ENCODE assay signal across 16 mouse cellular contexts in the genomic region with DNA sequence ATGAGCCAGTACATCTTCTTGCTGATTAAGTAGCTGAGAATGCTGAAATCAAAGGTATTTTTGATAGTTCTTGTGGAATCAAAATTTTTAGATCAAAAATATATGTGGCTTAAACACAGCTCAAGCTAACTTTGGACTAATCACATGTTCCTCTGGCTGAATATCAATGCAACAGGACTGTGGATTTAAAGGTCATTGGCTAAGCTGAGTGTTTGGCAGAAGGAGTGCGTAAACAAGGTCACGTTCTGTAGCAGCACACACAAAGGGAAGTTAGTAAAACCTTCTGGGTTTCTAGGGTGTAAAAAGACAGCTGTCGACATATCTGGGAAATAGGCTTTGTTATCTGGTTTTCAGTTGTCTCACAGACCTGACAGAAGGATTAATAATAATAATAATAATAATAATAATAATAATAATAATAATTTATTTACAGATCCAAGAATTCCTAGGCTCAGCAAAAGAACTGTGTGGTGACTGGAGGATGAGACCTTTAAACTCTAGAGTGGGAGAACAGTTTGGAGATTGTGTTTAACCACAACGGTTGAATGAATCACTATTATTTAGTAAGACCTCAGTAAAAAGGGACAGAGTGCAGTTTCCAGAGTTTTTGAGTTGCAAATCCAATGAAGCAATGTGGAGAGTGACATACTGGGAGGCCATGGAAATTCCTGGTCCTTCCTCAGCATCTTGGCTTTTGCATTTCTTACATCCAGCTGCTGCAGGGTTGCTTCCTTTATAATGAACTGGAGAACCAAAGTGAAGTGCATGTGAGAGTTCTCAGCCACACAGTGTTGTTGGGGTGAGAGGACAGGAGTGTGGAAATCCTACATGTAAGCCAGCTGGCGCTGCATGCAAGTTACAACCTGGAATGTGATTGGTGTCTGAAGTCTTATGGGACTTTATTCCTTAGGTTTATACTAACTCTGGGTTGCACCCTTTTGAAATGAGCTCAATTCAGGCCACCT. TPM values are rescaled to one million over a fixed set of nuclear protein-coding genes. Genes with fewer than 3 reads are reported as not detected.
DNase-seq lines count a peak whose midpoint lies in the region; ATAC-seq and TF ChIP-seq lines count a peak whose summit lies in the region.
"Had no signal": no experiment of that assay in that cellular context is flagged by ENCODE, and none has a peak within 500 bp of the region (broad histone marks: within the 10 kb centered on the region; RNA-seq: fewer than 3 reads in every experiment).

No protein-coding gene starts in this region.

- H3K27me3 ChIP-seq in kidney, adult 2 months (replicated peaks; ENCODE audit: control insufficient read depth, insufficient read depth, low read length): no peaks in the 10 kb centered on the region
- H3K27me3 ChIP-seq in lung, embryonic 16.5 days (ENCODE audit: control insufficient read depth, insufficient read depth, low read depth, low read length): no peaks in the 10 kb centered on the region
- no peaks in the 10 kb centered on the region for H3K27me3 ChIP-seq in hindbrain, embryonic 11.5 days (ENCODE audit: control insufficient read depth, insufficient read depth, low read length)
- H3K27me3 ChIP-seq: embryonic facial prominence, embryonic 15.5 days; forebrain, embryonic 12.5 days had no signal

- H3K9ac ChIP-seq in lung, embryonic 16.5 days (ENCODE audit: low read length): no peak overlapping the region
- no peak overlapping the region for H3K9ac ChIP-seq in hindbrain, embryonic 11.5 days (ENCODE audit: low read depth, low read length)
- H3K9ac ChIP-seq: embryonic facial prominence, embryonic 15.5 days; forebrain, embryonic 12.5 days; lung, embryonic 14.5 days had no signal

- H3K9me3 ChIP-seq in lung, embryonic 16.5 days (ENCODE audit: control insufficient read depth, low read length): peaks cover 5% of the 10 kb centered on the region
- no peaks in the 10 kb centered on the region for H3K9me3 ChIP-seq in hindbrain, embryonic 11.5 days (ENCODE audit: control insufficient read depth, low read length)
- H3K9me3 ChIP-seq: embryonic facial prominence, embryonic 15.5 days had no signal

- WGBS in kidney, adult 2 months: 46% methylated on average over 5 of the region's 5 CpGs
- 63% methylated on average over 5 of the region's 5 CpGs for WGBS in lung, embryonic 16.5 days
- 90% methylated on average over 5 of the region's 5 CpGs for WGBS in hindbrain, embryonic 11.5 days

- peak; percentile 8 to 65 for DNase-seq in adrenal gland, adult (ENCODE audit: inconsistent age in 2 of 2, low spot score in 1 of 2)
- DNase-seq in adrenal gland, postnatal 4 days (ENCODE audit: low spot score in 2 of 2): no peak
- DNase-seq in kidney, adult 2 months: peak; percentile 86
- DNase-seq in kidney, postnatal 10 days: no peak
- peak; percentile 17 for DNase-seq in adrenal gland, postnatal 25 days
- DNase-seq in urinary bladder, adult 2 months (ENCODE audit: low spot score): no peak
- DNase-seq in hindbrain, embryonic 11.5 days (ENCODE audit: low spot score): no peak
- DNase-seq: cerebellum, adult 9-11 months; heart, adult 2 months; lung, embryonic 14.5 days; right cerebral cortex, adult 18-20 months; thymus, postnatal 25 days had no signal

- TF ChIP-seq CTCF in kidney, adult 2 months (conservative IDR thresholded peaks at IDR 0.05; ENCODE audit: insufficient read depth, insufficient read length, low read depth, low read length): no peak

- peak overlapping the region; percentile 81 for H3K27ac ChIP-seq in kidney, adult 2 months (ENCODE audit: insufficient read depth, low read depth, low read length)
- H3K27ac ChIP-seq in lung, embryonic 16.5 days (ENCODE audit: low read length): no peak overlapping the region
- H3K27ac ChIP-seq in hindbrain, embryonic 11.5 days (ENCODE audit: low read depth, low read length): no peak overlapping the region
- H3K27ac ChIP-seq: embryonic facial prominence, embryonic 15.5 days; forebrain, embryonic 12.5 days; heart, adult 2 months; stomach, postnatal 0 days had no signal

- TF ChIP-seq POLR2A in kidney, adult 2 months (IDR thresholded peaks at IDR 0.05; ENCODE audit: low read depth, low read length): no peak

- no peak overlapping the region for H3K4me2 ChIP-seq in lung, embryonic 16.5 days (ENCODE audit: low read depth, low read length)
- H3K4me2 ChIP-seq in hindbrain, embryonic 11.5 days (replicated peaks; ENCODE audit: low read depth, low read length): no peak overlapping the region
- H3K4me2 ChIP-seq: embryonic facial prominence, embryonic 15.5 days; forebrain, embryonic 12.5 days; lung, embryonic 14.5 days had no signal

- peaks cover 18% of the 10 kb centered on the region for H3K4me1 ChIP-seq in kidney, adult 2 months (ENCODE audit: control insufficient read depth, insufficient read depth, low read length)
- H3K4me1 ChIP-seq in lung, embryonic 16.5 days (replicated peaks; ENCODE audit: control insufficient read depth, insufficient read depth, low read length): no peaks in the 10 kb centered on the region
- no peaks in the 10 kb centered on the region for H3K4me1 ChIP-seq in hindbrain, embryonic 11.5 days (replicated peaks; ENCODE audit: control insufficient read depth, insufficient read depth, low read length)
- H3K4me1 ChIP-seq: embryonic facial prominence, embryonic 15.5 days; forebrain, embryonic 12.5 days had no signal

- H3K36me3 ChIP-seq in kidney, adult 2 months (ENCODE audit: control insufficient read depth, insufficient read depth, low read length): no peaks in the 10 kb centered on the region
- no peaks in the 10 kb centered on the region for H3K36me3 ChIP-seq in lung, embryonic 16.5 days (ENCODE audit: control insufficient read depth, insufficient read depth, low read length)
- no peaks in the 10 kb centered on the region for H3K36me3 ChIP-seq in hindbrain, embryonic 11.5 days (ENCODE audit: control insufficient read depth, insufficient read depth, low read length)
- H3K36me3 ChIP-seq: embryonic facial prominence, embryonic 15.5 days; forebrain, embryonic 12.5 days had no signal

- peak; percentile 54 for ATAC-seq in lung, embryonic 16.5 days (ENCODE audit: low read depth)
- no peak for ATAC-seq in hindbrain, embryonic 11.5 days (ENCODE audit: low FRiP score)

- no peak overlapping the region for H3K4me3 ChIP-seq in kidney, adult 2 months (ENCODE audit: insufficient read depth, low read depth, low read length)
- H3K4me3 ChIP-seq in lung, embryonic 16.5 days (ENCODE audit: low read length): no peak overlapping the region
- H3K4me3 ChIP-seq in hindbrain, embryonic 11.5 days (ENCODE audit: low read depth, low read length): no peak overlapping the region
- H3K4me3 ChIP-seq: embryonic facial prominence, embryonic 15.5 days; forebrain, embryonic 12.5 days; heart, adult 2 months had no signal

RNA-seq across cellular contexts. Expression of gene Fam13a, which starts 48.0 kb away (rescaled TPM):
- total RNA-seq in adrenal gland, postnatal 4 days (2021): 10 to 100 TPM; 20.0 to 20.7 TPM
- 21.3 and 22.5 TPM in 2 replicates for polyA plus RNA-seq in kidney, adult 2 months (2012; rRNA removed)
- total RNA-seq in adrenal gland, postnatal 25 days (2021): 49.5 and 64.0 TPM in 2 replicates
- polyA plus RNA-seq in lung, embryonic 16.5 days (2015; fragmentation: Nextera tagmentation; extraction: Ambion mirVana): 27.3 and 33.3 TPM in 2 replicates
- polyA plus RNA-seq in urinary bladder, adult 2 months (2012; rRNA removed): 3.6 and 4.7 TPM in 2 replicates
- 5.6 and 5.8 TPM in 2 replicates for polyA plus RNA-seq in hindbrain, embryonic 11.5 days (2014; fragmentation: Nextera tagmentation; extraction: Ambion mirVana)

Comparison
In these comparisons a context has a peak if more than half of its experiments do, and no peak if none do; other contexts are left out.
1. DNase-seq: peak in adrenal gland, adult (2 of 2), kidney, adult 2 months (single experiment) and adrenal gland, postnatal 25 days (single experiment); none in adrenal gland, postnatal 4 days (0 of 2), kidney, postnatal 10 days (single experiment), urinary bladder, adult 2 months (single experiment) and hindbrain, embryonic 11.5 days (single experiment).